Mouse (Mus musculus): Measurements from ENCODE around the gene Ppp2r3a. TPM values are rescaled to one million over a fixed set of nuclear protein-coding genes. Genes with fewer than 3 reads are reported as not detected.
A peak's percentile ranks its signal among the peaks of the same experiment; 100 is the strongest.

Ppp2r3a gene
- polyA plus RNA-seq, 1 experiment from 2014 or later = 13.8 TPM

GRCm38 (mm10) chr9:101280867-101281266, 29.3 kb upstream of the Ppp2r3a start:
- WGBS = 90% methylated on average over 6 of the region's 6 CpGs
- no peak overlapping the region for H3K9ac ChIP-seq (replicated peaks)
- H3K4me2 ChIP-seq = no peak overlapping the region
- no peak for ATAC-seq (ENCODE audit: insufficient number of reproducible peaks, insufficient read depth, low FRiP score, low TSS enrichment, low read depth)
- no peak overlapping the region for H3K4me3 ChIP-seq (replicated peaks)
- H3K36me3 ChIP-seq = no peaks in the 10 kb centered on the region
- H3K9me3 ChIP-seq = no peaks in the 10 kb centered on the region
- H3K27ac ChIP-seq = no peak overlapping the region
- no peaks in the 10 kb centered on the region for H3K27me3 ChIP-seq
- H3K4me1 ChIP-seq (replicated peaks) = no peaks in the 10 kb centered on the region

GRCm38 (mm10) chr9:101280211-101280610, 28.6 kb upstream of the Ppp2r3a start:
- H3K4me3 ChIP-seq (replicated peaks) = no peak overlapping the region
- H3K36me3 ChIP-seq = no peaks in the 10 kb centered on the region
- 69% methylated on average over 10 of the region's 10 CpGs for WGBS
- H3K27ac ChIP-seq = no peak overlapping the region
- no peak for ATAC-seq (ENCODE audit: insufficient number of reproducible peaks, insufficient read depth, low FRiP score, low TSS enrichment, low read depth)
- H3K4me1 ChIP-seq (replicated peaks) = no peaks in the 10 kb centered on the region
- no peaks in the 10 kb centered on the region for H3K27me3 ChIP-seq
- no peak overlapping the region for H3K9ac ChIP-seq (replicated peaks)
- no peak overlapping the region for H3K4me2 ChIP-seq
- H3K9me3 ChIP-seq = no peaks in the 10 kb centered on the region

DNA sequence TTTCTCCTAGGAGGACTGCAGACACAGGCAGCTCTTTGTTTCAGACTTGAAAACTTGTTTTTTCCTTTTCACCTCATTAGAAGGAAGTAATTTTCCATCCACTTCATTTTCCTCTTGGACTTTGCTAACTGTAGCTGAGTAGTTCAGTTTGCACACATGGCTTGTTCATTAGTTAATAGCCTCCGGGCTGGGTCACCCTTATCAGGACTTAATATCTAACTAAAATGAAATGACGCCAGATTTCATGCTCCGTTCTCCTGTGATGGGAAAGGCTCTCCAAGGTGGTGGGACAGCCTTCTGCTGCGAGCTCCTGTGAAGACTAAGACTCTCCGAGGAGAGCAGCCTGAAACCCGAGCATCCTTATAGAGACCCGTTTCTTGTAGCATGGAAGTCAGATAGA, 21.1 kb upstream of the Ppp2r3a start:
- no peak overlapping the region for H3K4me2 ChIP-seq
- no peaks in the 10 kb centered on the region for H3K9me3 ChIP-seq
- H3K27me3 ChIP-seq = no peaks in the 10 kb centered on the region
- no peak overlapping the region for H3K4me3 ChIP-seq (replicated peaks)
- no peak overlapping the region for H3K9ac ChIP-seq (replicated peaks)
- H3K36me3 ChIP-seq = no peaks in the 10 kb centered on the region
- H3K27ac ChIP-seq = 0 out of 2 replicates have a peak overlapping the region, but pooled peaks have one; percentile 31
- ATAC-seq (ENCODE audit: insufficient number of reproducible peaks, insufficient read depth, low FRiP score, low TSS enrichment, low read depth) = no peak
- WGBS = 66% methylated on average over 7 of the region's 7 CpGs
- H3K4me1 ChIP-seq (replicated peaks) = 0 out of 2 replicates have a peak, but pooled peaks cover 4% of the 10 kb centered on the region

- no peaks in the 10 kb centered on the region for H3K27me3 ChIP-seq
- H3K27ac ChIP-seq = no peak overlapping the region
- no peak for ATAC-seq (ENCODE audit: insufficient number of reproducible peaks, insufficient read depth, low FRiP score, low TSS enrichment, low read depth)
Measured at GRCm38 (mm10) chr9:101270020-101270419, 18.4 kb upstream of the Ppp2r3a start.

GRCm38 (mm10) chr9:101266043-101266442, 14.4 kb upstream of the Ppp2r3a start:
- Histone ChIP-seq H3K9ac (replicated peaks) (no peak overlapping the region), H3K4me2 (no peak overlapping the region), H3K4me3 (replicated peaks) (no peak overlapping the region), H3K4me1 (replicated peaks) (peaks cover 8% of the 10 kb centered on the region; the same call in 1 of the 2 replicates), H3K27me3 (no peaks in the 10 kb centered on the region), H3K9me3 (no peaks in the 10 kb centered on the region), H3K36me3 (no peaks in the 10 kb centered on the region), H3K27ac (no peak overlapping the region)
- WGBS = 67% methylated on average over 8 of the region's 8 CpGs
- ATAC-seq (ENCODE audit: insufficient number of reproducible peaks, insufficient read depth, low FRiP score, low TSS enrichment, low read depth) = no peak

More at GRCm38 (mm10) chr9:101270020-101270419, 18.4 kb upstream of the Ppp2r3a start:
- WGBS = 6% methylated on average over 5 of the region's 5 CpGs
- Histone ChIP-seq H3K36me3 (no peaks in the 10 kb centered on the region), H3K4me2 (no peak overlapping the region), H3K9ac (replicated peaks) (no peak overlapping the region), H3K4me1 (replicated peaks) (0 out of 2 replicates have a peak, but pooled peaks cover 8% of the 10 kb centered on the region), H3K9me3 (no peaks in the 10 kb centered on the region), H3K4me3 (replicated peaks) (no peak overlapping the region)

DNA sequence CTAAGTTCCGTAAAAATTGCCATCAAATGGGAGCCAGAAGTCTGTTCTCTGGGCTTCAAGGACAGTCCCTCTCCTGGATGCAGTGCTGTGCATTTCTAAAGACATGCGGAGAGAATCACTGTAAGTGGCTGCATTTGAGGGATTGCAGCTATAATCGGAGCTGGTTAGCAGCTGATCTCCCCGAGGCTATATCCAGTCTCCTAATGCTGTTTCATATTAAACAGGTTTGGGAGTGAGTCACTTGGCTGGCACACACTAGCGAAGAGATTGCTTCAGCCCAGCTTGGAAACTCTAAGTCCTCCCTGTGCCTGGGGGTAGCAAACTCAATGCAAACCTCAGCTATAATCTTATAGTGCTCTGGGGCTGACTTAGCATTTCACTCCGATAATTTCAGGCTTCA, 14.0 kb upstream of the Ppp2r3a start:
- 34% methylated on average over 6 of the region's 6 CpGs for WGBS
- Histone ChIP-seq H3K36me3 (no peaks in the 10 kb centered on the region), H3K9ac (replicated peaks) (no peak overlapping the region), H3K4me3 (replicated peaks) (no peak overlapping the region), H3K27ac (no peak overlapping the region), H3K4me1 (replicated peaks) (peaks cover 8% of the 10 kb centered on the region; the same call in 1 of the 2 replicates), H3K27me3 (no peaks in the 10 kb centered on the region), H3K4me2 (no peak overlapping the region), H3K9me3 (no peaks in the 10 kb centered on the region)
- no peak for ATAC-seq (ENCODE audit: insufficient number of reproducible peaks, insufficient read depth, low FRiP score, low TSS enrichment, low read depth)

DNA sequence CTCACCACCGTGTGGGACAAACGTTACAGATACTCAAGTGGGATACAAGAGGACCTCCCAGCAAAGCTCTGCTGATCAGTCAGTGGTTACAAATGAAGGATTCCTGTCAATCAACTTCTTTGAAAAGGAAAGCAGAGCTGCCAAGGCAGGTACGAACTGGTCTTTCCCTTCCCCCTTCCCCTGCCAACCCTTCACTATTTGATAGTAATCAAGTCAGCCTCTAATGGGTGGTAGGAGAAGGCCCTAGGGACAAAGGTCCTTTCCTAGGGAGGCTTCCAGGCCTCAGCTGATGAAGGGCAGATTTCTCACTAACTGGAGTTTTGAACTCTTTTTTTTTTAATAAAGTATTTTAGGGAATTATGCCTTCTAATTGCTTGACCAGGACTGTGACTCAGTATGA, 11.2 kb upstream of the Ppp2r3a start:
- Histone ChIP-seq H3K4me2 (no peak overlapping the region), H3K4me1 (replicated peaks) (peaks cover 4% of the 10 kb centered on the region; the same call in 1 of the 2 replicates), H3K27ac (no peak overlapping the region), H3K4me3 (replicated peaks) (no peak overlapping the region), H3K9ac (replicated peaks) (no peak overlapping the region), H3K36me3 (no peaks in the 10 kb centered on the region), H3K27me3 (no peaks in the 10 kb centered on the region), H3K9me3 (no peaks in the 10 kb centered on the region)
- 87% methylated on average over 3 of the region's 3 CpGs for WGBS
- ATAC-seq (ENCODE audit: insufficient number of reproducible peaks, insufficient read depth, low FRiP score, low TSS enrichment, low read depth) = no peak

GRCm38 (mm10) chr9:101261989-101262571, 10.5 kb upstream of the Ppp2r3a start:
- 63% methylated on average over 11 of the region's 11 CpGs for WGBS
- H3K27me3 ChIP-seq = no peaks in the 10 kb centered on the region
- no peak overlapping the region for H3K4me3 ChIP-seq (replicated peaks)
- H3K27ac ChIP-seq = no peak overlapping the region
- H3K36me3 ChIP-seq = no peaks in the 10 kb centered on the region
- ATAC-seq (ENCODE audit: insufficient number of reproducible peaks, insufficient read depth, low FRiP score, low TSS enrichment, low read depth) = no peak
- peaks cover 4% of the 10 kb centered on the region; the same call in 1 of the 2 replicates for H3K4me1 ChIP-seq (replicated peaks)
- no peak overlapping the region for H3K9ac ChIP-seq (replicated peaks)
- no peaks in the 10 kb centered on the region for H3K9me3 ChIP-seq
- no peak overlapping the region for H3K4me2 ChIP-seq

- Histone ChIP-seq H3K4me2 (no peak overlapping the region), H3K9me3 (no peaks in the 10 kb centered on the region), H3K4me1 (replicated peaks) (peaks cover 4% of the 10 kb centered on the region; the same call in 1 of the 2 replicates), H3K9ac (replicated peaks) (no peak overlapping the region), H3K27me3 (no peaks in the 10 kb centered on the region), H3K4me3 (replicated peaks) (no peak overlapping the region), H3K27ac (no peak overlapping the region), H3K36me3 (no peaks in the 10 kb centered on the region)
- WGBS = 59% methylated on average over 4 of the region's 4 CpGs
- ATAC-seq (ENCODE audit: insufficient number of reproducible peaks, insufficient read depth, low FRiP score, low TSS enrichment, low read depth) = no peak
Measured at GRCm38 (mm10) chr9:101261443-101261842, 9.8 kb upstream of the Ppp2r3a start.

DNA sequence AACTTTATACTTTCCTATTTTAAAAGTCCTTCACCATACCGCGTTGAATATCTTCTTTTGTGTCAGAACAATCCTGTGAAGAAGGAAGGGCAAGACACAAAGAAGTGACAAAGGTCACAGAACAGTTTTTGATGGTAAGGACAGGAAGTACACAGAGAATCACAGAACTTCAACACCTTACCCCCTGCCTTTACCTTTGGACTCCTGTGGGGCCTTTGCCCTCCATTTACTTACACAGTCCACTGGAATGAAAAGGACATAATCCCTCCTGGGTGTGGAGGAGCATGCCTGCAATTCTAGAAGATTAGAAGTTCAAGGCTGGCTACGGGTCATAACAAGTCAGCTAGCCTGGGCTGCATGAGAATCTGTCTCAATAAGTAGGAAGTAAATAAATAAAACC, 1.5 kb upstream of the Ppp2r3a start:
- no peak overlapping the region for H3K9ac ChIP-seq (replicated peaks)
- no peak overlapping the region for H3K27ac ChIP-seq
- no peak overlapping the region for H3K4me2 ChIP-seq
- no peak overlapping the region for H3K4me3 ChIP-seq (replicated peaks)
- no peaks in the 10 kb centered on the region for H3K36me3 ChIP-seq
- peaks cover 11% of the 10 kb centered on the region; the same call in 1 of the 2 replicates for H3K4me1 ChIP-seq (replicated peaks)
- no peak for ATAC-seq (ENCODE audit: insufficient number of reproducible peaks, insufficient read depth, low FRiP score, low TSS enrichment, low read depth)
- 74% methylated on average over 3 of the region's 3 CpGs for WGBS
- no peaks in the 10 kb centered on the region for H3K27me3 ChIP-seq
- H3K9me3 ChIP-seq = no peaks in the 10 kb centered on the region

DNA sequence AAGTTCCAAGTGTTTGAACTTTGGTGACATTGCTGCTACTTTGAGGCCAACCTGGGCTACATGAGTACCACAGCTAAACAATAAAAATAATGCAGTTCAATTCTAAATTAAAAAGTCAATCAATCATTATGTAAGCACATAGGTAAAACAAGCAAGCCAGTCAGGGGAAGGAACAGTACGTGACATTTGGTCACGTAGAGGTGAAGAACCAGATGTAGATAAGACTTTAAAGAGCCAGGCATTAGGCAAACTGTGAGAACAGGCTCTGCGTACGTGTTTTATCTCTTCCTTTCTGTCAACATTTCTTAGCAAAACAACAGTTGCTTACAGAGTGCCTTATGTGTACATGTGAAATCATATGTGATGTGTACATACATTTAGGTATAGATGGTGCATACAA, 946 bp upstream of the Ppp2r3a start:
- Histone ChIP-seq H3K4me3 (replicated peaks) (no peak overlapping the region), H3K4me1 (replicated peaks) (peaks cover 11% of the 10 kb centered on the region; the same call in 1 of the 2 replicates), H3K36me3 (no peaks in the 10 kb centered on the region), H3K9me3 (no peaks in the 10 kb centered on the region), H3K27ac (no peak overlapping the region), H3K9ac (replicated peaks) (no peak overlapping the region), H3K27me3 (no peaks in the 10 kb centered on the region), H3K4me2 (no peak overlapping the region)
- WGBS = 47% methylated on average over 4 of the region's 4 CpGs
- no peak for ATAC-seq (ENCODE audit: insufficient number of reproducible peaks, insufficient read depth, low FRiP score, low TSS enrichment, low read depth)
